Mouse (Mus musculus) neural tube, embryonic 12.5 days (tissue): ENCODE results near the gene Cdc6. TPM values are rescaled to one million over a fixed set of nuclear protein-coding genes. Genes with fewer than 3 reads are reported as not detected.
A peak's percentile ranks its signal among the peaks of the same experiment; 100 is the strongest.

ENCODE experiments used
- ATAC-seq: fragments of 200-750 bp; cut with Nextera tagmentation; 2 replicates; pipeline ENCODE4 v1.8.0; 2017; ENCODE audit warnings: low read depth, mild to moderate bottlenecking, moderate TSS enrichment, moderate library complexity; ENCODE audit not compliant: low FRiP score
- H3K27ac ChIP-seq: fragments of 300-500 bp; sonication (generic); 2 replicates; pipeline ENCODE4 v1.5.1; 2016
- H3K27me3 ChIP-seq: fragments of 300-500 bp; sonication (generic); replicated peaks from 2 replicates; pipeline ENCODE4 v1.6.1; 2016; ENCODE audit warnings: mild to moderate bottlenecking
- H3K36me3 ChIP-seq: fragments of 300-500 bp; sonication (generic); 2 replicates; pipeline ENCODE4 v1.6.1; 2016; ENCODE audit warnings: mild to moderate bottlenecking
- H3K4me1 ChIP-seq: fragments of 300-500 bp; sonication (generic); 2 replicates; pipeline ENCODE4 v1.6.1; 2016
- H3K4me2 ChIP-seq: fragments of 300-500 bp; sonication (generic); replicated peaks from 2 replicates; pipeline ENCODE4 v1.6.1; 2016; ENCODE audit warnings: mild to moderate bottlenecking
- H3K4me3 ChIP-seq: fragments of 300-500 bp; sonication (generic); 2 replicates; pipeline ENCODE4 v1.5.1; 2016
- H3K9ac ChIP-seq: fragments of 300-500 bp; sonication (generic); 2 replicates; pipeline ENCODE4 v1.6.1; 2016; ENCODE audit warnings: mild to moderate bottlenecking
- H3K9me3 ChIP-seq: fragments of 300-500 bp; sonication (generic); 2 replicates; pipeline ENCODE4 v1.6.1; 2016; ENCODE audit warnings: mild to moderate bottlenecking
- WGBS: fragments of 180-500 bp; shearing (Covaris S2); methylation state at CpG from one replicate; pipeline ENCODE4 v1.1.7; 2016; 5-methylcytosine and 5-hydroxymethylcytosine counted together
- polyA plus RNA-seq: library from polyadenylated mRNA; unstranded; fragments of >200 nt; fragmentation: Nextera tagmentation; extraction: Ambion mirVana; gene quantifications from 2 replicates; pipeline ENCODE4 v1.2.1, GENCODE M21; 2016

Gene Cdc6
- polyA plus RNA-seq, 1 experiment from 2014 or later, result 19.2 TPM

- Histone ChIP-seq H3K4me1 (no peaks in the 10 kb centered on the region), H3K9me3 (no peaks in the 10 kb centered on the region), H3K4me3 (no peak overlapping the region), H3K4me2 (no peak overlapping the region), H3K9ac (no peak overlapping the region), H3K27ac (no peak overlapping the region), H3K36me3 (peaks cover 77% of the 10 kb centered on the region), H3K27me3 (no peaks in the 10 kb centered on the region)
- ATAC-seq, result no peak
- WGBS, result over 99% methylated on average over 3 of the region's 3 CpGs
These were observed 19.9 kb upstream of the Cdc6 start for GRCm38 (mm10) chr11:98887703-98888102.

GRCm38 (mm10) chr11:98889077-98889476 is 18.5 kb upstream of the Cdc6 start:
- H3K9me3 ChIP-seq, result no peaks in the 10 kb centered on the region
- H3K27me3 ChIP-seq, result no peaks in the 10 kb centered on the region
- no peak overlapping the region for H3K4me2 ChIP-seq
- H3K4me3 ChIP-seq, result no peak overlapping the region
- no peak overlapping the region for H3K9ac ChIP-seq
- H3K4me1 ChIP-seq, result no peaks in the 10 kb centered on the region
- 97% methylated on average over 4 of the region's 4 CpGs for WGBS
- no peak overlapping the region for H3K27ac ChIP-seq
- H3K36me3 ChIP-seq, result peaks cover 90% of the 10 kb centered on the region
- ATAC-seq, result no peak

- no peak for ATAC-seq
- no peak overlapping the region for H3K4me2 ChIP-seq
- no peak overlapping the region for H3K4me3 ChIP-seq
- no peak overlapping the region for H3K9ac ChIP-seq
- peaks cover 90% of the 10 kb centered on the region for H3K36me3 ChIP-seq
- no peaks in the 10 kb centered on the region for H3K27me3 ChIP-seq
- WGBS, result 93% methylated on average over 5 of the region's 5 CpGs
- no peaks in the 10 kb centered on the region for H3K9me3 ChIP-seq
- H3K4me1 ChIP-seq, result no peaks in the 10 kb centered on the region
- no peak overlapping the region for H3K27ac ChIP-seq
These were observed 17.6 kb upstream of the Cdc6 start for GRCm38 (mm10) chr11:98889977-98890376.

- 54% methylated on average over 5 of the region's 5 CpGs for WGBS
- Histone ChIP-seq H3K9me3 (no peaks in the 10 kb centered on the region), H3K36me3 (peaks cover 92% of the 10 kb centered on the region), H3K4me3 (no peak overlapping the region), H3K27me3 (no peaks in the 10 kb centered on the region), H3K4me2 (no peak overlapping the region), H3K4me1 (no peaks in the 10 kb centered on the region), H3K27ac (no peak overlapping the region), H3K9ac (no peak overlapping the region)
- no peak for ATAC-seq
These were observed 15.2 kb upstream of the Cdc6 start for GRCm38 (mm10) chr11:98892426-98892825.

- no peak overlapping the region for H3K27ac ChIP-seq
- no peaks in the 10 kb centered on the region for H3K27me3 ChIP-seq
- WGBS, result 83% methylated on average over 12 of the region's 12 CpGs
- peaks cover 58% of the 10 kb centered on the region for H3K36me3 ChIP-seq
- no peak overlapping the region for H3K4me3 ChIP-seq
- H3K4me2 ChIP-seq, result no peak overlapping the region
- no peaks in the 10 kb centered on the region for H3K9me3 ChIP-seq
- no peak overlapping the region for H3K9ac ChIP-seq
- H3K4me1 ChIP-seq, result peaks cover 8% of the 10 kb centered on the region
- ATAC-seq, result no peak
These were observed 7.0 kb upstream of the Cdc6 start for GRCm38 (mm10) chr11:98900529-98901125.

GRCm38 (mm10) chr11:98902621-98903245 is 4.9 kb upstream of the Cdc6 start:
- peaks cover 8% of the 10 kb centered on the region for H3K4me1 ChIP-seq
- H3K4me3 ChIP-seq, result no peak overlapping the region
- no peaks in the 10 kb centered on the region for H3K9me3 ChIP-seq
- no peaks in the 10 kb centered on the region for H3K27me3 ChIP-seq
- 5% methylated on average over 10 of the region's 10 CpGs for WGBS
- no peak overlapping the region for H3K27ac ChIP-seq
- no peak overlapping the region for H3K9ac ChIP-seq
- no peak overlapping the region for H3K4me2 ChIP-seq
- peaks cover 37% of the 10 kb centered on the region for H3K36me3 ChIP-seq
- no peak for ATAC-seq

GRCm38 (mm10) chr11:98904577-98904976 is 3.0 kb upstream of the Cdc6 start:
- no peak overlapping the region for H3K4me3 ChIP-seq
- H3K9me3 ChIP-seq, result no peaks in the 10 kb centered on the region
- H3K36me3 ChIP-seq, result peaks cover 22% of the 10 kb centered on the region
- no peak overlapping the region for H3K27ac ChIP-seq
- H3K27me3 ChIP-seq, result no peaks in the 10 kb centered on the region
- no peak overlapping the region for H3K4me2 ChIP-seq
- WGBS, result 87% methylated on average over 2 of the region's 2 CpGs
- H3K9ac ChIP-seq, result no peak overlapping the region
- H3K4me1 ChIP-seq, result peaks cover 25% of the 10 kb centered on the region
- ATAC-seq, result no peak

- H3K4me2 ChIP-seq, result no peak overlapping the region
- H3K27me3 ChIP-seq, result no peaks in the 10 kb centered on the region
- H3K4me3 ChIP-seq, result no peak overlapping the region
- no peak overlapping the region for H3K9ac ChIP-seq
- no peak overlapping the region for H3K27ac ChIP-seq
- H3K36me3 ChIP-seq, result peaks cover 19% of the 10 kb centered on the region
- peaks cover 25% of the 10 kb centered on the region for H3K4me1 ChIP-seq
- WGBS, result 85% methylated on average over 7 of the region's 7 CpGs
- ATAC-seq, result no peak
- H3K9me3 ChIP-seq, result no peaks in the 10 kb centered on the region
These were observed 2.6 kb upstream of the Cdc6 start for GRCm38 (mm10) chr11:98905033-98905432.

GRCm38 (mm10) chr11:98905583-98905982 is 2.0 kb upstream of the Cdc6 start:
- Histone ChIP-seq H3K36me3 (peaks cover 19% of the 10 kb centered on the region), H3K4me2 (no peak overlapping the region), H3K9ac (no peak overlapping the region), H3K4me3 (no peak overlapping the region), H3K27ac (no peak overlapping the region), H3K4me1 (peaks cover 25% of the 10 kb centered on the region), H3K27me3 (no peaks in the 10 kb centered on the region), H3K9me3 (no peaks in the 10 kb centered on the region)
- ATAC-seq, result no peak
- WGBS, result 93% methylated on average over 4 of the region's 4 CpGs

- Histone ChIP-seq H3K4me2 (peak overlapping the region; percentile 94), H3K9ac (no peak overlapping the region), H3K9me3 (no peaks in the 10 kb centered on the region), H3K27ac (no peak overlapping the region), H3K4me3 (no peak overlapping the region), H3K36me3 (peaks cover 21% of the 10 kb centered on the region), H3K27me3 (no peaks in the 10 kb centered on the region), H3K4me1 (peaks cover 25% of the 10 kb centered on the region)
- 60% methylated on average over 5 of the region's 5 CpGs for WGBS
- ATAC-seq, result no peak
These were observed 551 bp upstream of the Cdc6 start for GRCm38 (mm10) chr11:98907063-98907436.

- H3K36me3 ChIP-seq, result peaks cover 21% of the 10 kb centered on the region
These were observed 2.1 kb downstream of the Cdc6 start for GRCm38 (mm10) chr11:98909654-98910053.

GRCm38 (mm10) chr11:98910415-98910814 is 2.8 kb downstream of the Cdc6 start:
- H3K27me3 ChIP-seq, result no peaks in the 10 kb centered on the region
- H3K9me3 ChIP-seq, result no peaks in the 10 kb centered on the region
- WGBS, result 95% methylated on average over 11 of the region's 11 CpGs
- no peak for ATAC-seq
- H3K36me3 ChIP-seq, result peaks cover 25% of the 10 kb centered on the region
- no peak overlapping the region for H3K9ac ChIP-seq
- H3K27ac ChIP-seq, result no peak overlapping the region
- H3K4me3 ChIP-seq, result no peak overlapping the region
- H3K4me1 ChIP-seq, result peaks cover 17% of the 10 kb centered on the region
- no peak overlapping the region for H3K4me2 ChIP-seq

More at GRCm38 (mm10) chr11:98909654-98910053, 2.1 kb downstream of the Cdc6 start:
- ATAC-seq, result no peak
- H3K4me1 ChIP-seq, result peaks cover 17% of the 10 kb centered on the region
- no peak overlapping the region for H3K27ac ChIP-seq
- no peaks in the 10 kb centered on the region for H3K27me3 ChIP-seq
- peak overlapping the region; percentile 94; the same call in 1 of the 2 replicates for H3K4me2 ChIP-seq
- no peak overlapping the region for H3K4me3 ChIP-seq
- no peaks in the 10 kb centered on the region for H3K9me3 ChIP-seq
- no peak overlapping the region for H3K9ac ChIP-seq
- 70% methylated on average over 6 of the region's 6 CpGs for WGBS

- ATAC-seq, result no peak
- Histone ChIP-seq H3K36me3 (peaks cover 28% of the 10 kb centered on the region), H3K4me2 (no peak overlapping the region), H3K9me3 (no peaks in the 10 kb centered on the region), H3K27ac (no peak overlapping the region), H3K4me1 (peaks cover 17% of the 10 kb centered on the region), H3K4me3 (no peak overlapping the region), H3K9ac (no peak overlapping the region), H3K27me3 (no peaks in the 10 kb centered on the region)
- WGBS, result 91% methylated on average over 5 of the region's 5 CpGs
These were observed 3.9 kb downstream of the Cdc6 start for GRCm38 (mm10) chr11:98911498-98911897.
